Mouse (Mus musculus) cortical plate, adult 2 months (tissue): ENCODE results near the gene Keap1.

Experiments used
- CTCF ChIP-seq: fragments of 200-500 bp; IDR thresholded peaks from 2 replicates; pipeline ENCODE4 v1.5.1; 2011; ENCODE audit warnings: mild to moderate bottlenecking, control low read depth, low read length; ENCODE audit not compliant: insufficient read depth; ENCODE audit errors: extremely low read depth
- POLR2A ChIP-seq: fragments of 200-500 bp; IDR thresholded peaks from 2 replicates; pipeline ENCODE4 v1.6.1; 2011; ENCODE audit warnings: mild to moderate bottlenecking, low read length, control low read depth; ENCODE audit not compliant: insufficient read depth; ENCODE audit errors: extremely low read depth

DNA sequence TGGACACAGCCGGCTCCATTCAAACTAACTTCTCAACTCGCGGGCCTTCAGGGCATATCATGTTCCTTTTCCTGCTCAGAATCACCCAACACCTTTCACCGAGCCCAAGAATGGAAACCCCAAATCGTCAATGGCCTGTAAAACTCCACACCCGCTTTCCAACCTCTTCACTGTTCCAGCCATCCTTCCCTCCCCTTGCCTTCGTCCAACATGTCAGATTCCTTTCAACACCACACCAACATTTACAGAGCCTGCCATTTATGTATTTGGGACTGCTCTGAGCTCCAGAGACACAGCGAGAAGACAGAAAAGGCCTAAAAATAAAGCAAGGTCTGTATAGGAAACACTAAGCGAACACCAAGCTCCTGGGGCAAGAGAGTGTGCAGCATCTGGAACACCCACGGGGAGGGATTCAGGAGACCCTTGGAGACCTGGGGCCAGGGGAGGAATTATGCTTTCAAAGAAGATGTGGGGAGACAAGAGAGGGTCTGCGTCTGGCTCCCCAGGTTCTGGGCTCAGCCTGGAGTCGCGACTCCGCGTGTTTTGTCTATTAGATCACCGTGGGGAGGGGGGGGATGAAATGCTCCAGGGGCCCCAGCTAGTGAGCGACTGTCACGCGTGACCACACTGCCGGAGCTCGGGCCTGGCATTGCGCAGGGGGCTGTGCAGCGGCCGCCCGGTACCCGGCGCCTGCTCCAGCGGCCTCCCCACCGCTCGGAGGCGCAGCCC lies 993 bp downstream of the Keap1 start:
- no peak for TF ChIP-seq CTCF
- no peak for TF ChIP-seq POLR2A
